Mouse (Mus musculus) heart, embryonic 10.5 days (tissue): ENCODE results near the gene Olfr805. TPM values are rescaled to one million over a fixed set of nuclear protein-coding genes. Genes with fewer than 3 reads are reported as not detected.

Experiments used
- DNase-seq: peaks from one replicate; pipeline ENCODE4 v3.0.0-alpha.2; 2017; ENCODE audit warnings: low spot score
- H3K27ac ChIP-seq: fragments of 300-500 bp; sonication (generic); 2 replicates; pipeline ENCODE4 v1.5.1; 2016; ENCODE audit warnings: mild to moderate bottlenecking
- H3K27me3 ChIP-seq: fragments of 300-500 bp; sonication (generic); 2 replicates; pipeline ENCODE4 v1.6.1; 2016; ENCODE audit warnings: mild to moderate bottlenecking; ENCODE audit not compliant: poor library complexity, insufficient read depth, severe bottlenecking
- H3K36me3 ChIP-seq: fragments of 300-500 bp; sonication (generic); 2 replicates; pipeline ENCODE4 v1.6.1; 2016; ENCODE audit warnings: mild to moderate bottlenecking, moderate library complexity
- H3K4me1 ChIP-seq: fragments of 300-500 bp; sonication (generic); 2 replicates; pipeline ENCODE4 v1.6.1; 2016; ENCODE audit warnings: mild to moderate bottlenecking
- H3K4me3 ChIP-seq: fragments of 300-500 bp; sonication (generic); 2 replicates; pipeline ENCODE4 v1.5.1; 2016; ENCODE audit warnings: mild to moderate bottlenecking, moderate library complexity
- H3K9me3 ChIP-seq: fragments of 300-500 bp; sonication (generic); 2 replicates; pipeline ENCODE4 v1.6.1; 2016; ENCODE audit warnings: mild to moderate bottlenecking, moderate library complexity
- WGBS: fragments of 180-500 bp; shearing (Covaris S2); methylation state at CpG from one replicate; pipeline ENCODE4 v1.1.7; 2016; 5-methylcytosine and 5-hydroxymethylcytosine counted together
- microRNA-seq: library from miRNA; unstranded; fragments of <30 nt; microRNA quantifications from one replicate; pipeline ENCODE4, GENCODE M21; 2017
- polyA plus RNA-seq: library from polyadenylated mRNA; unstranded; fragments of >200 nt; fragmentation: Nextera tagmentation; extraction: Ambion mirVana; gene quantifications from 2 replicates; pipeline ENCODE4 v1.2.1, GENCODE M21; 2016

The Olfr805 gene
- not detected in 2 replicates for polyA plus RNA-seq

- Histone ChIP-seq H3K4me1 (no peaks in the 10 kb centered on the region), H3K27ac (no peak within 1 kb of the TSS), H3K36me3 (no peaks in the 10 kb centered on the region), H3K9me3 (no peaks in the 10 kb centered on the region), H3K27me3 (no peaks in the 10 kb centered on the region), H3K4me3 (no peak within 1 kb of the TSS)
- 94% methylated on average over 2 of the region's 2 CpGs for WGBS
- DNase-seq: no peak
Measured at GRCm38 (mm10) chr10:129729275-129729674, at the start of gene Olfr805. Gene Olfr805 (minus strand): TSS chr10:129729375.

- Histone ChIP-seq H3K9me3 (no peaks in the 10 kb centered on the region), H3K4me1 (no peaks in the 10 kb centered on the region), H3K27me3 (no peaks in the 10 kb centered on the region), H3K36me3 (no peaks in the 10 kb centered on the region), H3K27ac (no peak overlapping the region), H3K4me3 (no peak overlapping the region)
- DNase-seq: no peak
Measured at GRCm38 (mm10) chr10:129778123-129778522, 48.9 kb upstream of the Olfr805 start.

DNA sequence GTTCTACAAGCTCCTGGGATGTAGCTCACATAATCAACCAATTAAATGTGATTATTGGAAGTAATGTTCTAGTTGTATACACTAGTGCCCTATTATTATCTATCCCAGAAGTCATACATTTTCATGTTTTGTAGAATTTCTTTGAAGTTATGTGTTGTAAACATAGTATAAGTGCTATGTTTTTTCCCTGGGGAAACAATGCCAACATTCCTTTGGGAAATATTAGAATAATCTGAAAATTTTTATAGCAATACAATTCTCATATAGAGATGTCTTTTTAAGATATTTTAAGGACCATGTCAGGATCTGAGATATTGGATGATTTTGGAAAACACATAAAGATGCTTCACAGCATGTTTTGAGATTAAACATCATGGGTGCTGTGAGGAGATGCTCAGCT lies 45.2 kb upstream of the Olfr805 start, which contains the start of gene Olfr809:
Olfr809 (plus strand) TSS at position 301 of the 400 bp plus-strand sequence.
- no peaks in the 10 kb centered on the region for H3K9me3 ChIP-seq
- H3K4me3 ChIP-seq: no peak within 1 kb of the TSS

GRCm38 (mm10) chr10:129765182-129765581 lies 36.0 kb upstream of the Olfr805 start, which contains the start of gene Olfr808:
Gene Olfr808 (plus strand): TSS chr10:129765482.
- WGBS: 76% methylated on average over 1 of the region's 1 CpGs
- H3K36me3 ChIP-seq: no peaks in the 10 kb centered on the region

More for the DNA sequence above, 45.2 kb upstream of the Olfr805 start, which contains the start of gene Olfr809:
- Histone ChIP-seq H3K27me3 (no peaks in the 10 kb centered on the region), H3K27ac (no peak within 1 kb of the TSS), H3K4me1 (no peaks in the 10 kb centered on the region), H3K36me3 (no peaks in the 10 kb centered on the region)
- no peak for DNase-seq

GRCm38 (mm10) chr10:129757693-129758092 lies 28.5 kb upstream of the Olfr805 start, which contains the start of gene Olfr807:
Gene Olfr807 (minus strand): TSS chr10:129757793.
- WGBS: 85% methylated on average over 1 of the region's 1 CpGs
- DNase-seq: no peak
- H3K36me3 ChIP-seq: no peaks in the 10 kb centered on the region
- H3K27ac ChIP-seq: no peak within 1 kb of the TSS
- H3K4me1 ChIP-seq: no peaks in the 10 kb centered on the region
- H3K9me3 ChIP-seq: no peaks in the 10 kb centered on the region
- H3K27me3 ChIP-seq: no peaks in the 10 kb centered on the region
- no peak within 1 kb of the TSS for H3K4me3 ChIP-seq

More at GRCm38 (mm10) chr10:129765182-129765581, 36.0 kb upstream of the Olfr805 start, which contains the start of gene Olfr808:
- no peaks in the 10 kb centered on the region for H3K27me3 ChIP-seq
- H3K4me1 ChIP-seq: no peaks in the 10 kb centered on the region
- DNase-seq: no peak
- H3K27ac ChIP-seq: no peak within 1 kb of the TSS
- H3K9me3 ChIP-seq: no peaks in the 10 kb centered on the region
- no peak within 1 kb of the TSS for H3K4me3 ChIP-seq

DNA sequence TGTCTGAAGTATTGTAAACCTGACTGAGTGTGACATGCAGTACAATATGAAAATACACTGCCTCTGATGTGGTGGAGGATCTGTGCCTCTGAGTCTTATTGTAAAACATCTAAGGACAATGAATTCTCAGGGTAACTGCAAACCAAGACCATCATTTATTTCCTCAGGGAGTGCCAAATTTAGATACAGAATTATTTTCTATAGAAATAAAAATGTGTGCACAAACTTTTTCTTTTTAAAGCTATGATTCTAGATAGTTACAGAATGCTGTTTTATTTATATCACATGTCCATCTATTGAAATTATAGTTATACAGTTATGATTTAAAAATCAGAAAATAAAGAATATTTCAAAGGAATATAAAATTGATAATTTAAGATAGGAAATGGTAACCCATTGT lies 12.6 kb upstream of the Olfr805 start, which contains the start of gene Olfr806:
Olfr806 (minus strand) TSS at position 101 of the 400 bp plus-strand sequence.
- Histone ChIP-seq H3K9me3 (no peaks in the 10 kb centered on the region), H3K36me3 (no peaks in the 10 kb centered on the region), H3K4me3 (no peak within 1 kb of the TSS), H3K27me3 (no peaks in the 10 kb centered on the region), H3K4me1 (no peaks in the 10 kb centered on the region), H3K27ac (no peak within 1 kb of the TSS)
- no peak for DNase-seq

GRCm38 (mm10) chr10:129702910-129703309 lies 26.3 kb downstream of the Olfr805 start, which contains the start of gene Olfr804:
Gene Olfr804 (plus strand): TSS chr10:129703210.
- Histone ChIP-seq H3K4me3 (no peak within 1 kb of the TSS), H3K27me3 (no peaks in the 10 kb centered on the region), H3K9me3 (no peaks in the 10 kb centered on the region), H3K4me1 (no peaks in the 10 kb centered on the region), H3K36me3 (no peaks in the 10 kb centered on the region), H3K27ac (no peak within 1 kb of the TSS)
- DNase-seq: no peak

DNA sequence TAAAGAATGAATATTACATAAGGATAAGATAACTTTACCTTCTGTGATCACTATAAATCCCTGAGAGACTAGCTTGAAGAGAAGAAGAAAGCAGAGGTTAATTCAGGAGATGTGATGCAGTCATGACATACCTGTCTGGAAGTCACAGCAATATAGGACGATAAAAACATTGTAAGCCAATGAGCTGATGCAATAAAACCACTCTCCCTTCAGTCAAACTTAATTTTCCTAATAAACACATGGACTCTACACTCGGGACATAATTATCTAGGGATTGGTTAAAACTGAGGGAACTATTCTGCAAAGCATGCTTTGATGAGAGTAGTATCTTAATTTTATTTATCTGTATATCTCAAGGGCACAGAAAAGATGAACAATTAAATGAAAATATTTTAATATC lies 35.0 kb downstream of the Olfr805 start, which contains the start of gene Olfr803:
Olfr803 (minus strand) TSS at position 101 of the 400 bp plus-strand sequence.
- Histone ChIP-seq H3K36me3 (no peaks in the 10 kb centered on the region), H3K27me3 (no peaks in the 10 kb centered on the region), H3K27ac (no peak within 1 kb of the TSS), H3K9me3 (no peaks in the 10 kb centered on the region), H3K4me1 (no peaks in the 10 kb centered on the region), H3K4me3 (no peak within 1 kb of the TSS)
- 74% methylated on average over 2 of the region's 2 CpGs for WGBS
- no peak for DNase-seq

DNA sequence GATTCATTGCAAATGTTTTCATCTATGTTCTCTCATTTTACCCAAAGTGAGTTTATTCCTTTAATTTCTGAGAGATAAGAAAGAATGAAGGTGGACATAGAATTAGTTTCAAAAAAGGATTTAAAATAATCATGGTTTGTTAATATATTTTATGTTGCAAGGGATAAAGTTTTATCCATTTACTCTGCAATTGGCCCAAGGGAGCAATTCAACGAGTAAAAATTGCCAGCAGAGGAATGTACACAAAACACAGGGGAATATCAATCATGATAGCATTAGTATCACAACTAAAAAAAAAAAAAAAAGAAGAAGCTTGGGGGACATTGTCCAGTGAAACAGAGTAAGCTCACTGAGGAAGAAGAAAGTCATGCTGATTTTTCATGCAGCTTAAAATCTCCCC lies 41.1 kb downstream of the Olfr805 start, which contains the start of gene Olfr802:
Olfr802 (minus strand) TSS at position 101 of the 400 bp plus-strand sequence.
- no peaks in the 10 kb centered on the region for H3K9me3 ChIP-seq

DNA sequence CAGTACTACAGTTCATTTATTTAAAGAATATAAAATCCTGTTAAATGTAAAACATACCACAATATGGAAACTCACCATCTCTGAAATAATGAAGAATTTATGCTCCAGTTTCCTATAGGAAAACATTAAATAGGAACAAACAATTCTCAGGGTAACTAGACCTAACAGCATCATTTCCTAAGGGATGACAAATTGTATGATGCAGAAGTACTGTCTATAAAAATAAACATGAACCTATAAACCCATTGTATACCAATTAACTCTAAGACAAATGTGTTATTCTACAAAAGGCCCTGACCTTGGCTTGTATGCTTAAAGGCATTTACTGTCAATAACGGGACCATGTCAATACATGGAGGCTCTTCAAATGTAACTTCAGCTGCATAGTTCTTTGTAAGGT lies 55.4 kb downstream of the Olfr805 start, which contains the start of gene Olfr801:
Olfr801 (minus strand) TSS at position 101 of the 400 bp plus-strand sequence.
- no peaks in the 10 kb centered on the region for H3K9me3 ChIP-seq

More for the DNA sequence above, 41.1 kb downstream of the Olfr805 start, which contains the start of gene Olfr802:
- H3K4me3 ChIP-seq: no peak within 1 kb of the TSS
- 64% methylated on average over 1 of the region's 1 CpGs for WGBS
- no peaks in the 10 kb centered on the region for H3K27me3 ChIP-seq
- no peak within 1 kb of the TSS for H3K27ac ChIP-seq
- H3K4me1 ChIP-seq: no peaks in the 10 kb centered on the region
- no peak for DNase-seq
- H3K36me3 ChIP-seq: no peaks in the 10 kb centered on the region

More for the DNA sequence above, 55.4 kb downstream of the Olfr805 start, which contains the start of gene Olfr801:
- Histone ChIP-seq H3K4me1 (no peaks in the 10 kb centered on the region), H3K36me3 (no peaks in the 10 kb centered on the region), H3K27ac (no peak within 1 kb of the TSS), H3K27me3 (no peaks in the 10 kb centered on the region), H3K4me3 (no peak within 1 kb of the TSS)
- 62% methylated on average over 1 of the region's 1 CpGs for WGBS
- no peak for DNase-seq

Small RNAs within 50 kb of the gene (microRNA-seq; reads per million reads assigned to microRNA genes)
- gene Gm24485: not detected

Other genes with a start within 250 kb of the Olfr805 start
- not detected in 2 replicates for gene Olfr789, start 244.6 kb downstream of the Olfr805 start, polyA plus RNA-seq
- gene Olfr790, start 230.9 kb downstream of the Olfr805 start, polyA plus RNA-seq: not detected in 2 replicates
- gene Olfr791, start 207.6 kb downstream of the Olfr805 start, polyA plus RNA-seq: not detected in 2 replicates
- gene Olfr792, start 190.2 kb downstream of the Olfr805 start, polyA plus RNA-seq: not detected in 2 replicates
- not detected in 2 replicates for gene Olfr794, start 161.7 kb downstream of the Olfr805 start, polyA plus RNA-seq
- not detected in 2 replicates for gene Olfr796, start 116.8 kb downstream of the Olfr805 start, polyA plus RNA-seq
- not detected in 2 replicates for gene Olfr798, start 101.4 kb downstream of the Olfr805 start, polyA plus RNA-seq
- gene Olfr799, start 91.9 kb downstream of the Olfr805 start, polyA plus RNA-seq: not detected in 2 replicates
- not detected in 2 replicates for gene Olfr800, start 71.7 kb downstream of the Olfr805 start, polyA plus RNA-seq
- not detected in 2 replicates for gene Olfr801, start 55.5 kb downstream of the Olfr805 start, polyA plus RNA-seq
- gene Olfr802, start 41.2 kb downstream of the Olfr805 start, polyA plus RNA-seq: not detected in 2 replicates
- not detected in 2 replicates for gene Olfr803, start 35.1 kb downstream of the Olfr805 start, polyA plus RNA-seq
- not detected in 2 replicates for gene Olfr804, start 26.2 kb downstream of the Olfr805 start, polyA plus RNA-seq
- not detected in 2 replicates for gene Olfr806, start 12.5 kb upstream of the Olfr805 start, polyA plus RNA-seq
- gene Olfr807, start 28.4 kb upstream of the Olfr805 start, polyA plus RNA-seq: not detected in 2 replicates
- gene Olfr808, start 36.1 kb upstream of the Olfr805 start, polyA plus RNA-seq: not detected in 2 replicates
- not detected in 2 replicates for gene Olfr809, start 45.3 kb upstream of the Olfr805 start, polyA plus RNA-seq
- gene Olfr810, start 65.5 kb upstream of the Olfr805 start, polyA plus RNA-seq: not detected in 2 replicates
- not detected in 2 replicates for gene Olfr811, start 75.0 kb upstream of the Olfr805 start, polyA plus RNA-seq
- not detected in 2 replicates for gene Olfr812, start 116.7 kb upstream of the Olfr805 start, polyA plus RNA-seq
- gene Olfr813, start 126.0 kb upstream of the Olfr805 start, polyA plus RNA-seq: not detected in 2 replicates
- not detected in 2 replicates for gene Olfr814, start 150.5 kb upstream of the Olfr805 start, polyA plus RNA-seq
- gene Olfr815, start 176.5 kb upstream of the Olfr805 start, polyA plus RNA-seq: not detected in 2 replicates
- not detected in 2 replicates for gene Olfr816, start 186.2 kb upstream of the Olfr805 start, polyA plus RNA-seq
- gene Olfr818, start 219.7 kb upstream of the Olfr805 start, polyA plus RNA-seq: not detected in 2 replicates
- gene Olfr819, start 237.9 kb upstream of the Olfr805 start, polyA plus RNA-seq: not detected in 2 replicates
- not detected in 2 replicates for gene Olfr247, start 246.8 kb upstream of the Olfr805 start, polyA plus RNA-seq